Comparison of ENCODE assay signal across 25 mouse cellular contexts in the genomic region with DNA sequence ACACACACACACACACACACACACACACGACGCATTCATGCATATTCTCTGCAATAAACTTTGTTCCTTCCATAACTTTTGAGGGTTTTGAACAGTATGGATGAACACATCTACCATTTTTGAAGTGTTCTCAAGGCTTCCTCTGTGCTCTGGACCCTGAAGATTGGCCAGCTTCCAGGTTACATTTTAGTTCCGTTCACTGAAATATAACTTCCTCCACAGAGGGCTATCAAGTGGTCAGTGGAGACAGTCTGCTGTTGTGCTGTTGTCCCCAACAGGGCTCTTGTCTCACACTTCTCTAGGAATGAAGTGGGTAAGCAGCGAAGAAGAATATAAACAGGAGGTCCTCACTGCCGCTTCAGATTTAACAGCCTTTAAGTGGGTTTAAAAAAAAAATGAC. TPM values are rescaled to one million over a fixed set of nuclear protein-coding genes. Genes with fewer than 3 reads are reported as not detected.
DNase-seq lines count a peak whose midpoint lies in the region; ATAC-seq and TF ChIP-seq lines count a peak whose summit lies in the region.
"Had no signal": no experiment of that assay in that cellular context is flagged by ENCODE, and none has a peak within 500 bp of the region (broad histone marks: within the 10 kb centered on the region; RNA-seq: fewer than 3 reads in every experiment).

No protein-coding gene starts in this region.

- H3K4me2 ChIP-seq in intestine, embryonic 14.5 days (ENCODE audit: low read length): no peak overlapping the region
- H3K4me2 ChIP-seq in intestine, postnatal 0 days (replicated peaks; ENCODE audit: low read depth): no peak overlapping the region
- H3K4me2 ChIP-seq: embryonic facial prominence, embryonic 12.5 days; heart, embryonic 15.5 days; hindbrain, embryonic 15.5 days; liver, embryonic 15.5 days had no signal

- peaks cover 23% of the 10 kb centered on the region for H3K4me1 ChIP-seq in intestine, embryonic 14.5 days (replicated peaks; ENCODE audit: control insufficient read depth, insufficient read depth, low read length)
- H3K4me1 ChIP-seq in intestine, postnatal 0 days (replicated peaks; ENCODE audit: control insufficient read depth, insufficient read depth, low read length): peaks cover 7% of the 10 kb centered on the region; the same call in 1 of the 2 replicates
- H3K4me1 ChIP-seq: hindbrain, embryonic 15.5 days had no signal

- no peaks in the 10 kb centered on the region for H3K36me3 ChIP-seq in intestine, embryonic 14.5 days (ENCODE audit: control insufficient read depth, insufficient read depth, low read length)
- H3K36me3 ChIP-seq in intestine, postnatal 0 days (ENCODE audit: control insufficient read depth, insufficient read depth): no peaks in the 10 kb centered on the region
- H3K36me3 ChIP-seq: embryonic facial prominence, embryonic 12.5 days; heart, embryonic 15.5 days; hindbrain, embryonic 15.5 days; liver, embryonic 15.5 days had no signal

- no peaks in the 10 kb centered on the region for H3K9me3 ChIP-seq in intestine, embryonic 14.5 days (ENCODE audit: control insufficient read depth, low read length)
- no peaks in the 10 kb centered on the region for H3K9me3 ChIP-seq in intestine, postnatal 0 days (ENCODE audit: control insufficient read depth)
- H3K9me3 ChIP-seq: embryonic facial prominence, embryonic 12.5 days; heart, embryonic 15.5 days; hindbrain, embryonic 15.5 days; liver, embryonic 15.5 days had no signal

- WGBS in intestine, embryonic 14.5 days: 41% methylated on average over 5 of the region's 5 CpGs
- 50% methylated on average over 5 of the region's 5 CpGs for WGBS in intestine, postnatal 0 days

- no peaks in the 10 kb centered on the region for H3K27me3 ChIP-seq in intestine, embryonic 14.5 days (replicated peaks; ENCODE audit: control insufficient read depth, insufficient read depth, low read length)
- no peaks in the 10 kb centered on the region for H3K27me3 ChIP-seq in intestine, postnatal 0 days (replicated peaks; ENCODE audit: control insufficient read depth, insufficient read depth, low read length)
- H3K27me3 ChIP-seq: embryonic facial prominence, embryonic 12.5 days; heart, embryonic 15.5 days; hindbrain, embryonic 15.5 days; liver, embryonic 15.5 days had no signal

- DNase-seq in intestine, embryonic 14.5 days (ENCODE audit: low spot score): no peak
- peak; percentile 24 for DNase-seq in kidney, postnatal 14 days
- no peak for DNase-seq in kidney, adult 11 months
- peak; percentile 13 for DNase-seq in 416B (ENCODE audit: low read depth)
- no peak for DNase-seq in layer of hippocampus, adult 11-12 months (ENCODE audit: low spot score)
- no peak for DNase-seq in frontal cortex, postnatal 36 days (ENCODE audit: low spot score in 2 of 2)
- DNase-seq: adrenal gland, adult 2 months; cerebellum, adult 11-12 months; cerebellum, postnatal 10 days; gastrocnemius, postnatal 36 days; layer of hippocampus, adult 9-11 months; liver; lung, postnatal 36 days; midbrain, embryonic 14.5 days had no signal

- no peak overlapping the region for H3K9ac ChIP-seq in intestine, embryonic 14.5 days (ENCODE audit: low read length)
- no peak overlapping the region for H3K9ac ChIP-seq in intestine, postnatal 0 days (ENCODE audit: low read depth, low read length)
- H3K9ac ChIP-seq: embryonic facial prominence, embryonic 12.5 days; heart, embryonic 15.5 days; hindbrain, embryonic 15.5 days; liver, embryonic 15.5 days had no signal

- peak; percentile 30; the same call in 1 of the 2 replicates for ATAC-seq in intestine, embryonic 14.5 days (replicated peaks; ENCODE audit: low FRiP score, low TSS enrichment, low read depth)
- ATAC-seq in intestine, postnatal 0 days: no peak
- peak; percentile 29 for ATAC-seq in granulocyte monocyte progenitor cell, adult 5-6 weeks (replicated peaks; ENCODE audit: poor library complexity, severe bottlenecking)

- no peak overlapping the region for H3K4me3 ChIP-seq in intestine, embryonic 14.5 days (ENCODE audit: low read depth, low read length)
- no peak overlapping the region for H3K4me3 ChIP-seq in intestine, postnatal 0 days (ENCODE audit: low read depth, low read length)
- H3K4me3 ChIP-seq: embryonic facial prominence, embryonic 12.5 days; heart, embryonic 15.5 days; hindbrain, embryonic 15.5 days; liver, embryonic 15.5 days had no signal

- H3K27ac ChIP-seq in intestine, embryonic 14.5 days (ENCODE audit: low read depth): no peak overlapping the region
- H3K27ac ChIP-seq in intestine, postnatal 0 days (ENCODE audit: low read depth, low read length): no peak overlapping the region
- H3K27ac ChIP-seq: embryonic facial prominence, embryonic 12.5 days; heart, embryonic 15.5 days; hindbrain, embryonic 15.5 days; liver, embryonic 15.5 days had no signal

- TF ChIP-seq CTCF in intestine, postnatal 0 days (IDR thresholded peaks at IDR 0.05; ENCODE audit: low read depth): no peak

RNA-seq across cellular contexts. Expression of a gene that starts 30.7 kb away (rescaled TPM):
- polyA plus RNA-seq in intestine, embryonic 14.5 days (2014; fragmentation: Nextera tagmentation; extraction: Ambion mirVana): not detected in 2 replicates
- polyA plus RNA-seq in intestine, postnatal 0 days (2015; fragmentation: Nextera tagmentation; extraction: Ambion mirVana): 0.09 TPM in 1 of 2 replicates, not detected in the other
- total RNA-seq in granulocyte monocyte progenitor cell, adult 5-6 weeks (2014; fragmentation: Nextera tagmentation): not detected in 2 replicates
- total RNA-seq in granulocyte monocyte progenitor cell, adult 5-6 weeks (2017): not detected in 2 replicates
- total RNA-seq: hematopoietic stem cell, adult 5-6 weeks; megakaryocyte-erythroid progenitor cell, adult 5-6 weeks; MEL had no signal
- polyA plus RNA-seq: adrenal gland, adult 2 months; forebrain, embryonic 11.5 days; midbrain, embryonic 14.5 days; small intestine, adult 2 months had no signal

Comparison
In these comparisons a context has a peak if more than half of its experiments do, and no peak if none do; other contexts are left out.
1. DNase-seq: peak in kidney, postnatal 14 days (single experiment) and 416B (single experiment); none in intestine, embryonic 14.5 days (single experiment), kidney, adult 11 months (single experiment), layer of hippocampus, adult 11-12 months (single experiment) and frontal cortex, postnatal 36 days (0 of 2).